Mouse (Mus musculus) hindbrain, embryonic 15.5 days (tissue): ENCODE results near the gene Sertad4. TPM values are rescaled to one million over a fixed set of nuclear protein-coding genes. Genes with fewer than 3 reads are reported as not detected.

ENCODE experiments used
- ATAC-seq: fragments of 200-750 bp; cut with Nextera tagmentation; 2 replicates; pipeline ENCODE4 v1.8.0; 2017; ENCODE audit warnings: low read depth, moderate number of reproducible peaks, moderate TSS enrichment; ENCODE audit not compliant: low FRiP score
- H3K27ac ChIP-seq: fragments of 300-500 bp; sonication (generic); replicated peaks from 2 replicates; pipeline ENCODE4 v1.5.1; 2015; ENCODE audit warnings: mild to moderate bottlenecking, inconsistent platforms
- H3K27me3 ChIP-seq: fragments of 300-500 bp; sonication (generic); 2 replicates; pipeline ENCODE4 v1.6.1; 2015; ENCODE audit warnings: control low read depth, inconsistent platforms
- H3K36me3 ChIP-seq: fragments of 300-500 bp; sonication (generic); 2 replicates; pipeline ENCODE4 v1.6.1; 2015; ENCODE audit warnings: control low read depth, inconsistent platforms
- H3K4me1 ChIP-seq: fragments of 300-500 bp; sonication (generic); replicated peaks from 2 replicates; pipeline ENCODE4 v1.6.1; 2015; ENCODE audit warnings: control low read depth, inconsistent platforms
- H3K4me2 ChIP-seq: fragments of 300-500 bp; sonication (generic); 2 replicates; pipeline ENCODE4 v1.6.1; 2015; ENCODE audit warnings: moderate library complexity, mild to moderate bottlenecking, inconsistent platforms
- H3K4me3 ChIP-seq: fragments of 300-500 bp; sonication (generic); 2 replicates; pipeline ENCODE4 v1.5.1; 2015; ENCODE audit warnings: mild to moderate bottlenecking, inconsistent platforms
- H3K9ac ChIP-seq: fragments of 300-500 bp; sonication (generic); 2 replicates; pipeline ENCODE4 v1.6.1; 2015; ENCODE audit warnings: inconsistent platforms
- H3K9me3 ChIP-seq: fragments of 300-500 bp; sonication (generic); 2 replicates; pipeline ENCODE4 v1.6.1; 2016; ENCODE audit warnings: control low read depth, inconsistent platforms
- WGBS: fragments of 180-500 bp; shearing (Covaris S2); methylation state at CpG from one replicate; pipeline ENCODE4 v1.1.7; 2015; 5-methylcytosine and 5-hydroxymethylcytosine counted together
- polyA plus RNA-seq: library from polyadenylated mRNA; unstranded; fragments of >200 nt; fragmentation: Nextera tagmentation; extraction: Ambion mirVana; gene quantifications from 2 replicates; pipeline ENCODE4 v1.2.1, GENCODE M21; 2015

The Sertad4 gene
- polyA plus RNA-seq, 1 experiment from 2014 or later: 19.4 TPM

DNA sequence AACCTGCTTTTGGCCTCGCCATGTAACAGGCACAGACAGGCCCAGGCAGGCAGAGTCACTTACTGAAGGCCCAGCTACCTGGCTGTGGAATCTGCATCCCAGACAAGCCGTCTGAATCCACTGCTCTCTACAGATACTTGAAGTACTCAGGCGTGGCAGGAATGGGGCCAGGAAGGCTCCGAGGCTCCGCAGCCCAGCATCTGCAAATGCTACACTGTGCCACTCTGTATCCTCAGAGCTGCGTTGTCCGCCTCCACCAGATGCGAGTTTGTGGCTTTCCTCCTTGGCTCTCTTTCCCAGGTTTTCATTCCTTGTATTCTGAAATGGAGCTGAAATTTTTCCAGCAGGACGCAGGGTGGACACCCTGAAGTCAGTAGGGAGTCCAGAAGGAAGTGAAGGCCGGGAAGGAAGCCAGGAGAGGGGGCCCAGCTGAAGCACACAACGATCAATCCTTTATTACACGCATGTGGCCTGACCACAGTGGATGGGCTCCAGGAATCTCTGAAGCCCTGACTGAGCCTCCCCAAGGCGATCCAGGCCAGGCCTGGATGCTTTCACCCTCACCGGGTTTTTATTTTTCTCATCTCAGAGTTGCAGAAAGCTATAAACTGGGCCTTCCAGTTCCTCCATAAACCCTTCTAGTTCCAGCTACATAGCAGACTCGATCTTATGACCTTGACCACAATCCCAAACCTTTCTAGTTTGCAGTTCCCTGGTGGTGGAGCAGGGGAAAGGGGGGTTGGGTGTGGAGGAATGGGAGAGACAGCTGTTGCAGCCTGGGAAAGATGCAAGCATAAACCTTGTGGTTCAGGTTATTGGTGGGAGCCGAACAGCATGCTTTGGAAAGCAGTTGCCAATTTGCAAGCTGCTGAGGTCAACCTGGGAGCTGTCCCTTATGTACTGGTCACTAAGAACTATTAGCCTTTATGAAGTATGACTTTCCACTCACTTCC, 57.1 kb downstream of the Sertad4 start:
- Histone ChIP-seq H3K27ac (no peak overlapping the region), H3K4me2 (no peak overlapping the region), H3K9me3 (no peaks in the 10 kb centered on the region), H3K4me1 (peaks cover 17% of the 10 kb centered on the region), H3K4me3 (no peak overlapping the region), H3K9ac (no peak overlapping the region), H3K27me3 (no peaks in the 10 kb centered on the region), H3K36me3 (no peaks in the 10 kb centered on the region)
- WGBS: 75% methylated on average over 16 of the region's 16 CpGs
- no peak for ATAC-seq

- peaks cover 20% of the 10 kb centered on the region for H3K4me1 ChIP-seq
- no peaks in the 10 kb centered on the region for H3K36me3 ChIP-seq
- ATAC-seq: 0 out of 2 replicates have a peak, but pooled peaks have one; percentile 33
- no peak overlapping the region for H3K9ac ChIP-seq
- H3K4me2 ChIP-seq: no peak overlapping the region
- H3K9me3 ChIP-seq: no peaks in the 10 kb centered on the region
- H3K4me3 ChIP-seq: no peak overlapping the region
- H3K27ac ChIP-seq: no peak overlapping the region; the same call in 1 of the 2 replicates
- H3K27me3 ChIP-seq: no peaks in the 10 kb centered on the region
- 56% methylated on average over 3 of the region's 3 CpGs for WGBS
Observed at GRCm38 (mm10) chr1:192797011-192797274, 58.6 kb downstream of the Sertad4 start.

- H3K36me3 ChIP-seq: no peaks in the 10 kb centered on the region
- H3K27ac ChIP-seq: peak overlapping the region; percentile 51
- H3K4me2 ChIP-seq: peak overlapping the region; percentile 22; the same call in 1 of the 2 replicates
- no peaks in the 10 kb centered on the region for H3K9me3 ChIP-seq
- WGBS: 13% methylated on average over 11 of the region's 21 CpGs
- no peak overlapping the region for H3K9ac ChIP-seq
- H3K27me3 ChIP-seq: no peaks in the 10 kb centered on the region
- 0 out of 2 replicates have a peak, but pooled peaks have one; percentile 39 for ATAC-seq
- H3K4me1 ChIP-seq: peaks cover 25% of the 10 kb centered on the region
- H3K4me3 ChIP-seq: no peak overlapping the region
Observed at GRCm38 (mm10) chr1:192796201-192797010, 59.1 kb downstream of the Sertad4 start.

GRCm38 (mm10) chr1:192794957-192795745, 60.4 kb downstream of the Sertad4 start:
- ATAC-seq: 0 out of 2 replicates have a peak, but pooled peaks have one; percentile 9
- no peaks in the 10 kb centered on the region for H3K36me3 ChIP-seq
- WGBS: 80% methylated on average over 6 of the region's 9 CpGs
- no peaks in the 10 kb centered on the region for H3K27me3 ChIP-seq
- no peak overlapping the region for H3K27ac ChIP-seq
- peaks cover 26% of the 10 kb centered on the region for H3K4me1 ChIP-seq
- no peak overlapping the region for H3K4me3 ChIP-seq
- no peak overlapping the region for H3K4me2 ChIP-seq
- no peaks in the 10 kb centered on the region for H3K9me3 ChIP-seq
- H3K9ac ChIP-seq: no peak overlapping the region

Other genes starting within 250 kb of the Sertad4 start
- 3.5 and 3.6 TPM in 2 replicates for gene Hhat, start 84.5 kb downstream of the Sertad4 start, polyA plus RNA-seq
- 5.8 and 5.9 TPM in 2 replicates for gene Syt14, start 180.0 kb upstream of the Sertad4 start, polyA plus RNA-seq